Comparison of ENCODE assay signal across 29 mouse cellular contexts in genomic region chr3:79402056-79402455, GRCm38 (mm10).
A peak's percentile ranks its signal among the peaks of the same experiment; 100 is the strongest.
DNase-seq lines count a peak whose midpoint lies in the region; ATAC-seq lines count a peak whose summit lies in the region.
"Had no signal": no experiment of that assay in that cellular context is flagged by ENCODE, and none has a peak within 500 bp of the region (broad histone marks: within the 10 kb centered on the region; RNA-seq: fewer than 3 reads in every experiment).

No protein-coding gene starts in this region.

- no peaks in the 10 kb centered on the region for H3K9me3 ChIP-seq in neural tube, embryonic 15.5 days (replicated peaks)
- H3K9me3 ChIP-seq: hindbrain, embryonic 12.5 days; limb, embryonic 12.5 days; liver, embryonic 15.5 days; lung, embryonic 15.5 days; midbrain, embryonic 12.5 days; neural tube, embryonic 13.5 days; stomach, embryonic 15.5 days had no signal

- ATAC-seq in neural tube, embryonic 15.5 days (ENCODE audit: low FRiP score) = no peak
- ATAC-seq: forebrain, embryonic 16.5 days; intestine, embryonic 16.5 days had no signal

- H3K9ac ChIP-seq in neural tube, embryonic 15.5 days (replicated peaks) = no peak overlapping the region
- H3K9ac ChIP-seq: hindbrain, embryonic 12.5 days; limb, embryonic 12.5 days; liver, embryonic 15.5 days; lung, embryonic 15.5 days; midbrain, embryonic 12.5 days; neural tube, embryonic 13.5 days; stomach, embryonic 15.5 days had no signal

- H3K27ac ChIP-seq in neural tube, embryonic 15.5 days (replicated peaks) = no peak overlapping the region
- H3K27ac ChIP-seq: gastrocnemius, adult 2 months; hindbrain, embryonic 12.5 days; layer of hippocampus, adult 2 months; limb, embryonic 12.5 days; liver, embryonic 15.5 days; lung, embryonic 15.5 days; midbrain, embryonic 12.5 days; neural tube, embryonic 13.5 days; stomach, embryonic 15.5 days had no signal

- H3K36me3 ChIP-seq in neural tube, embryonic 15.5 days = no peaks in the 10 kb centered on the region
- H3K36me3 ChIP-seq: hindbrain, embryonic 12.5 days; limb, embryonic 12.5 days; liver, embryonic 15.5 days; lung, embryonic 15.5 days; midbrain, embryonic 12.5 days; neural tube, embryonic 13.5 days; stomach, embryonic 15.5 days had no signal

- no peak overlapping the region for H3K4me2 ChIP-seq in neural tube, embryonic 15.5 days
- H3K4me2 ChIP-seq: hindbrain, embryonic 12.5 days; limb, embryonic 12.5 days; liver, embryonic 15.5 days; lung, embryonic 15.5 days; midbrain, embryonic 12.5 days; neural tube, embryonic 13.5 days; stomach, embryonic 15.5 days had no signal

- intact Hi-C loops in left cerebral cortex, postnatal 25 days (cut with DNase I) = no loop called here
- intact Hi-C loops in heart, postnatal 10 days (cut with DNase I) = no loop called here

- 92% methylated on average over 8 of the region's 8 CpGs for WGBS in neural tube, embryonic 15.5 days

- no peaks in the 10 kb centered on the region for H3K4me1 ChIP-seq in neural tube, embryonic 15.5 days
- H3K4me1 ChIP-seq: hindbrain, embryonic 12.5 days; limb, embryonic 12.5 days; liver, embryonic 15.5 days; midbrain, embryonic 12.5 days; neural tube, embryonic 13.5 days; stomach, embryonic 15.5 days had no signal

- H3K4me3 ChIP-seq in neural tube, embryonic 15.5 days (replicated peaks) = no peak overlapping the region
- H3K4me3 ChIP-seq: erythroblast, embryonic 14.5 days; gastrocnemius, adult 2 months; hindbrain, embryonic 12.5 days; layer of hippocampus, adult 2 months; limb, embryonic 12.5 days; liver, embryonic 15.5 days; lung, embryonic 15.5 days; midbrain, embryonic 12.5 days; neural tube, embryonic 13.5 days; stomach, embryonic 15.5 days had no signal

- peak; percentile 19 for DNase-seq in layer of hippocampus, adult 9-11 months
- DNase-seq in layer of hippocampus, postnatal 36 days = no peak
- peak; percentile 47 to 49 for DNase-seq in right cerebral cortex, adult 2 months (ENCODE audit: low spot score in 2 of 2)
- DNase-seq in right cerebral cortex, postnatal 4 days = no peak
- DNase-seq in left cerebral cortex, postnatal 25 days (ENCODE audit: low spot score in 2 of 2) = peak; percentile 27 to 88
- peak; percentile 79 for DNase-seq in telencephalon, adult 2 months (ENCODE audit: low read depth, low spot score)
- no peak for DNase-seq in heart, postnatal 10 days
- DNase-seq: adrenal gland, postnatal 25 days; B cell, adult 2 months; cerebellum, adult 18-20 months; cerebellum, postnatal 10 days; gastrocnemius, adult 2 months; heart, postnatal 36 days; kidney, adult 8-10 months; kidney, postnatal 14 days; lung, postnatal 36 days; thymus, postnatal 14 days had no signal

- no peaks in the 10 kb centered on the region for H3K27me3 ChIP-seq in neural tube, embryonic 15.5 days (replicated peaks)
- H3K27me3 ChIP-seq: hindbrain, embryonic 12.5 days; liver, embryonic 15.5 days; lung, embryonic 15.5 days; midbrain, embryonic 12.5 days; neural tube, embryonic 13.5 days; stomach, embryonic 15.5 days had no signal

Comparison
In these comparisons a context has a peak if more than half of its experiments do, and no peak if none do; other contexts are left out.
1. DNase-seq: peak in layer of hippocampus, adult 9-11 months (single experiment), right cerebral cortex, adult 2 months (2 of 2), left cerebral cortex, postnatal 25 days (2 of 2) and telencephalon, adult 2 months (single experiment); none in layer of hippocampus, postnatal 36 days (0 of 2), right cerebral cortex, postnatal 4 days (single experiment) and heart, postnatal 10 days (0 of 2).